Mouse (Mus musculus): ENCODE measurements around the gene Ccnjl. TPM values are rescaled to one million over a fixed set of nuclear protein-coding genes. Genes with fewer than 3 reads are reported as not detected.

Gene Ccnjl
- 2.1 TPM for polyA plus RNA-seq (2015; fragmentation: Illumina TruSeq; extraction: RNeasy Lipid Tissue Mini Kit (QIAGEN cat#74804); ENCODE audit: low read depth, low replicate concordance)

DNA sequence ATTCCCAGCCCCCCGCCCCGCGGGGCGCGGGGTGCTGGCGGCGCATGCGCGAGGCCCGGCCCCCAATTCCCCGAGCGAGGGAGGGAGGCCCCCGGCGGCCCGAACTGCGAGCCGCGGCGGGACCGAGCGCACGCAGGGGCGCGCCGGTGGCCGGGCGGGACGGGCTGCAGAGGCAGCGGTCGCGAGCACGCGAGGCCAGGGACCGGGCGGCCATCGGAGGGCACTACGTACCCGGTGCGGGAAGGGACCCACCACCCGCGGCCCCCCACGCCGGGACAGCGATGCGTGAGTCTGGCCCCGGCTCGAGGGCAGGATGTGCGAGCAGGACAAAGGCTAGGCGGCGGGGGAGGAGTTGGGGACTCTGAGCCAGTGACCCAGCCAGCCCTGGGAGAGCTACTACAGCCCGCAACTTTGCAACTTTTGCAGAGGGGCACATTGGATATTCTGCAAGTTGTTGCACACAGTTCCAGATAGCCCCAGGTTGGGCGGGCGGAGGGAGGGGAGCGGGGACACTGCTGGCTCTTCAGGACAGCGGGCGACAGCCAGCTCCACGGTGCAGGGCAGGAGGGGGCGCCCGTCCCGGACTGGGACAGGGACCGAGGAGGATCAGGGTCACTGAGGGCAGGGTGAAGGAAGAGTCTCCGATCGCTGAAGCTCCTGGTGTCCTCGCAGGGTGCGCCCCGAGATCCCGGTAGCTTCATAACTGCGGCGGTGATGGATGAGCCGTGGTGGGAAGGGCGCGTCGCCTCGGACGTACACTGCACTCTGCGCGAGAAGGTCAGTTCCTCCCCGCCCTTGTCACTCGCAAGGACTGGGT lies at the start of gene Ccnjl:
Ccnjl (plus strand) TSS at position 102 of the 817 bp plus-strand sequence.

DNA sequence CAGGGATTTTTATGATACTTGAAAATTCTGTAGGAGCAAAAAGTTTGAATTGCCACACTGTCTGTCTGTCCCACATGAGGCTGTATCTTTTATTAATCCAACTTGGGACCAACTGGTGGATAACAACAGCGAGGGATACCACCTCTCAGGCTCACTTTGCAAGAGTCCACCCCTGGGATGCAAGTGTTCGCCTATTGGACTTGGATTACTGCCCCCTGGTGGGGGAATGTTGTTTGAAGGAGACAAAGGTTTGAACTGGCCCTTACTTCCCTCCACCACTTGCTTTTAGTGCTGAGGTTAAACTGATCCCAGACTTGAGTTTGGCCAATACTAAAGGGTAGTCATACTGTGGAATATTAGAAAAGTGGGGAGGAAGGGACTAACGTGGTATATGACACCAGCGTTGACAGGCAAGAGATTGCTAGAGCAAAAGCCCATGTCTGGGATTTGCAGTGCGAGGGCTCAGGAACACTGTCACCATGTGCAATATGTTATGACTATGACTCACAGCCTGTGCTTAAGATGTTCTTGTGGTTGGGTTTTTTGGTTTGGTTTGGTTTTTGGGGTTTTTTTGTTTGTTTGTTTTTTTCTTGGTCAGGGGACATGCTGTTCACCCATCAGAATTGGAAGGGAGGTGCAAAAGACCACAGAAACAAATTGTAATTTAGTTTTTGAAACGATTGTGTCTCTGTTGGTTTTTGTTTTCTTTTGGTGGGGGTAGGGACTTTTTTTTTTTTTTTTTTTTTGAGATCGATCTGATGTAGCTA lies 57.9 kb downstream of the Ccnjl start, which contains the start of gene 4933415A04Rik:
4933415A04Rik (plus strand) TSS at position 717 of the 767 bp plus-strand sequence.

DNA sequence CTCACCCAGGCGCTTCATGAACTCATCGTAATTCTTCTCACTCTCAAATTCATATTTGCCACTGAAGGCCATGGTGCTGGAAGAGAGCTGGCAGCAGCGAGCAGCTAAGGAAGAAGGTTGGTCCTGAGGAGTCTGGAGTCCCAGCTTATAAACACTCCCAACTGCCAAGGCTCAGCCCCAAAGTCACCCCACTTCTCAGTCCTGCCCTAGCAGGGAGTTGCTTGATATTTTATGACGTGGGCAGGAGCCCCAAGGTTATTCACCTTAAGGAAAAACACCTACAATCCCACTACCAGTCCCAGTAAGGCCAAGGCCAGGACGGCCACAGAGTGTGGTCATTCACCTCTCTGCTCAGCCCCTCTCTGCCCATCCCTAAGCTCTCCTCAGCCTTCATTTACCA lies 72.9 kb downstream of the Ccnjl start, which contains the start of gene Fabp6:
Fabp6 (minus strand) TSS at position 101 of the 400 bp plus-strand sequence.

Other genes with a start within 250 kb of the Ccnjl start
- 109 TPM for gene Pttg1, start 102.5 kb upstream of the Ccnjl start, polyA plus RNA-seq (2015; fragmentation: Illumina TruSeq; extraction: RNeasy Lipid Tissue Mini Kit (QIAGEN cat#74804); ENCODE audit: low read depth, low replicate concordance)
- gene Slu7, start 95.0 kb upstream of the Ccnjl start, polyA plus RNA-seq (2015; fragmentation: Illumina TruSeq; extraction: RNeasy Lipid Tissue Mini Kit (QIAGEN cat#74804); ENCODE audit: low read depth, low replicate concordance), result 48.3 TPM
- gene C1qtnf2, start 54.5 kb upstream of the Ccnjl start, polyA plus RNA-seq (2015; fragmentation: Illumina TruSeq; extraction: RNeasy Lipid Tissue Mini Kit (QIAGEN cat#74804); ENCODE audit: low read depth, low replicate concordance), result 2.1 TPM
- gene 4933415A04Rik, start 58.3 kb downstream of the Ccnjl start, polyA plus RNA-seq (2015; fragmentation: Illumina TruSeq; extraction: RNeasy Lipid Tissue Mini Kit (QIAGEN cat#74804); ENCODE audit: low read depth, low replicate concordance), result 0.58 TPM
- gene Fabp6, start 72.8 kb downstream of the Ccnjl start, polyA plus RNA-seq (2015; fragmentation: Illumina TruSeq; extraction: RNeasy Lipid Tissue Mini Kit (QIAGEN cat#74804); ENCODE audit: low read depth, low replicate concordance), result not detected
- gene Pwwp2a, start 153.2 kb downstream of the Ccnjl start, polyA plus RNA-seq (2015; fragmentation: Illumina TruSeq; extraction: RNeasy Lipid Tissue Mini Kit (QIAGEN cat#74804); ENCODE audit: low read depth, low replicate concordance), result 26.8 TPM
- gene Ttc1, start 219.2 kb downstream of the Ccnjl start, polyA plus RNA-seq (2015; fragmentation: Illumina TruSeq; extraction: RNeasy Lipid Tissue Mini Kit (QIAGEN cat#74804); ENCODE audit: low read depth, low replicate concordance), result 88.2 TPM